ENCODE assay signal across 8 mouse cellular contexts in genomic region chr12:84113676-84114075, GRCm38 (mm10). TPM values are rescaled to one million over a fixed set of nuclear protein-coding genes. Genes with fewer than 3 reads are reported as not detected.
DNase-seq lines count a peak whose midpoint lies in the region; ATAC-seq and TF ChIP-seq lines count a peak whose summit lies in the region.

No protein-coding gene starts in this region.

- peak overlapping the region; percentile 49 for H3K4me3 ChIP-seq in cerebellum, adult 2 months (replicated peaks; ENCODE audit: insufficient read depth, low read depth, low read length)
- peak overlapping the region; percentile 92 for H3K4me3 ChIP-seq in megakaryocyte, embryonic 14.5 days (replicated peaks)
- peak overlapping the region; percentile 79 for H3K4me3 ChIP-seq in limb, embryonic 14.5 days (replicated peaks; ENCODE audit: low read length)
- H3K4me3 ChIP-seq in stomach, embryonic 15.5 days (replicated peaks): peak overlapping the region; percentile 83

- no peak overlapping the region for H3K27ac ChIP-seq in cerebellum, adult 2 months (ENCODE audit: insufficient read depth, low read length)
- H3K27ac ChIP-seq in limb, embryonic 14.5 days (replicated peaks; ENCODE audit: low read depth, low read length): no peak overlapping the region
- no peak overlapping the region for H3K27ac ChIP-seq in stomach, embryonic 15.5 days

- ATAC-seq in megakaryocyte, adult 5-6 weeks (ENCODE audit: poor library complexity, severe bottlenecking): no peak
- ATAC-seq in limb, embryonic 14.5 days (ENCODE audit: low FRiP score, low read depth): no peak
- no peak for ATAC-seq in stomach, embryonic 15.5 days (ENCODE audit: insufficient read depth, low FRiP score, low read depth)

- no peaks in the 10 kb centered on the region for H3K36me3 ChIP-seq in megakaryocyte, embryonic 14.5 days (replicated peaks; ENCODE audit: low read length)
- H3K36me3 ChIP-seq in limb, embryonic 14.5 days (ENCODE audit: control insufficient read depth, insufficient read depth, low read length): no peaks in the 10 kb centered on the region
- no peaks in the 10 kb centered on the region; the same call in 1 of the 2 replicates for H3K36me3 ChIP-seq in stomach, embryonic 15.5 days

- WGBS in cerebellum, adult 2 months: 28% methylated on average over 6 of the region's 6 CpGs
- 50% methylated on average over 6 of the region's 6 CpGs for WGBS in limb, embryonic 14.5 days
- 33% methylated on average over 6 of the region's 6 CpGs for whole genome bisulfite sequencing in stomach, embryonic 15.5 days

- no peak overlapping the region for H3K9ac ChIP-seq in limb, embryonic 14.5 days (ENCODE audit: low read depth, low read length, severe bottlenecking)
- H3K9ac ChIP-seq in stomach, embryonic 15.5 days: no peak overlapping the region

- H3K9me3 ChIP-seq in megakaryocyte, embryonic 14.5 days: no peaks in the 10 kb centered on the region
- no peaks in the 10 kb centered on the region for H3K9me3 ChIP-seq in limb, embryonic 14.5 days (ENCODE audit: control insufficient read depth, low read length)
- no peaks in the 10 kb centered on the region for H3K9me3 ChIP-seq in stomach, embryonic 15.5 days

- peak overlapping the region; percentile 61 for H3K4me2 ChIP-seq in limb, embryonic 14.5 days (replicated peaks; ENCODE audit: low read depth, low read length, severe bottlenecking)
- H3K4me2 ChIP-seq in stomach, embryonic 15.5 days: peak overlapping the region; percentile 71

- no peaks in the 10 kb centered on the region for H3K27me3 ChIP-seq in cerebellum, adult 2 months (ENCODE audit: control insufficient read depth, insufficient read depth, low read length)
- no peaks in the 10 kb centered on the region for H3K27me3 ChIP-seq in megakaryocyte, embryonic 14.5 days (replicated peaks)
- H3K27me3 ChIP-seq in limb, embryonic 14.5 days (ENCODE audit: control insufficient read depth, insufficient read depth, low read length): no peaks in the 10 kb centered on the region
- no peaks in the 10 kb centered on the region for H3K27me3 ChIP-seq in stomach, embryonic 15.5 days (replicated peaks)

- DNase-seq in cerebellum, adult 2 months: no peak
- DNase-seq in cerebellum, adult 9-10 months: no peak
- DNase-seq in limb, embryonic 14.5 days (ENCODE audit: low spot score): no peak
- no peak for DNase-seq in embryo, embryonic 11 days
- DNase-seq in left cerebral cortex, adult 11 months (ENCODE audit: low spot score): no peak

- no peak for TF ChIP-seq POLR2A in cerebellum, adult 2 months (IDR thresholded peaks at IDR 0.05; ENCODE audit: borderline replicate concordance, insufficient read depth, low read length)
- TF ChIP-seq POLR2A in limb, embryonic 14.5 days (IDR thresholded peaks at IDR 0.05; ENCODE audit: borderline replicate concordance, extremely low read depth, insufficient read depth, insufficient read length): no peak

- no peaks in the 10 kb centered on the region for H3K4me1 ChIP-seq in cerebellum, adult 2 months (ENCODE audit: control insufficient read depth, insufficient read depth, low read length)
- peaks cover 15% of the 10 kb centered on the region for H3K4me1 ChIP-seq in megakaryocyte, embryonic 14.5 days
- peaks cover 6% of the 10 kb centered on the region for H3K4me1 ChIP-seq in limb, embryonic 14.5 days (ENCODE audit: control insufficient read depth, insufficient read depth, low read length)
- peaks cover 9% of the 10 kb centered on the region; the same call in 1 of the 2 replicates for H3K4me1 ChIP-seq in stomach, embryonic 15.5 days

- no peak for TF ChIP-seq CTCF in cerebellum, adult 2 months (IDR thresholded peaks at IDR 0.05; ENCODE audit: borderline replicate concordance, insufficient read depth, low read depth, low read length)

RNA-seq across cellular contexts. Expression of gene Dnal1, which starts 0.5 kb away (rescaled TPM):
- 22.6 and 23.8 TPM in 2 replicates for polyA plus RNA-seq in cerebellum, adult 2 months (2012; rRNA removed)
- polyA plus RNA-seq in megakaryocyte, embryonic 14.5 days (2012; ENCODE audit: insufficient read depth, low replicate concordance): 0.44 TPM in 1 of 2 replicates, not detected in the other
- total RNA-seq in megakaryocyte, adult 5-6 weeks (2015): 0.33 and 0.62 TPM in 2 replicates
- total RNA-seq in megakaryocyte, adult 5-6 weeks (2017): not detected in 2 replicates
- polyA plus RNA-seq in limb, embryonic 14.5 days (2012; rRNA removed): 15.1 and 17.0 TPM in 2 replicates
- 5.9 and 6.4 TPM in 2 replicates for polyA plus RNA-seq in limb, embryonic 14.5 days (2014; fragmentation: Nextera tagmentation; extraction: Ambion mirVana)
- 3.9 and 5.3 TPM in 2 replicates for polyA plus RNA-seq in stomach, embryonic 15.5 days (2015; fragmentation: Nextera tagmentation; extraction: Ambion mirVana)

RNA-seq across cellular contexts. Expression of gene Acot6, which starts 13.2 kb away (rescaled TPM):
- polyA plus RNA-seq in cerebellum, adult 2 months (2012; rRNA removed): 5.5 and 6.6 TPM in 2 replicates
- 0.16 TPM in 1 of 2 replicates, not detected in the other for polyA plus RNA-seq in megakaryocyte, embryonic 14.5 days (2012; ENCODE audit: insufficient read depth, low replicate concordance)
- 0.27 and 0.67 TPM in 2 replicates for total RNA-seq in megakaryocyte, adult 5-6 weeks (2015)
- 0.22 TPM in 1 of 2 replicates, not detected in the other for total RNA-seq in megakaryocyte, adult 5-6 weeks (2017)
- polyA plus RNA-seq in limb, embryonic 14.5 days (2012; rRNA removed): 4.0 and 4.4 TPM in 2 replicates
- polyA plus RNA-seq in limb, embryonic 14.5 days (2014; fragmentation: Nextera tagmentation; extraction: Ambion mirVana): 1.4 and 2.2 TPM in 2 replicates
- 1.6 and 1.7 TPM in 2 replicates for polyA plus RNA-seq in stomach, embryonic 15.5 days (2015; fragmentation: Nextera tagmentation; extraction: Ambion mirVana)

RNA-seq across cellular contexts. Expression of gene Pnma1, which starts 34.6 kb away (rescaled TPM):
- polyA plus RNA-seq in cerebellum, adult 2 months (2012; rRNA removed): 0.68 and 0.84 TPM in 2 replicates
- 0.04 TPM in 1 of 2 replicates, not detected in the other for polyA plus RNA-seq in megakaryocyte, embryonic 14.5 days (2012; ENCODE audit: insufficient read depth, low replicate concordance)
- total RNA-seq in megakaryocyte, adult 5-6 weeks (2015): 0.32 and 0.65 TPM in 2 replicates
- total RNA-seq in megakaryocyte, adult 5-6 weeks (2017): 0.16 and 0.73 TPM in 2 replicates
- polyA plus RNA-seq in limb, embryonic 14.5 days (2012; rRNA removed): 0.24 and 0.39 TPM in 2 replicates
- polyA plus RNA-seq in limb, embryonic 14.5 days (2014; fragmentation: Nextera tagmentation; extraction: Ambion mirVana): 0.55 and 0.83 TPM in 2 replicates
- polyA plus RNA-seq in stomach, embryonic 15.5 days (2015; fragmentation: Nextera tagmentation; extraction: Ambion mirVana): 0.76 and 0.94 TPM in 2 replicates

RNA-seq across cellular contexts. Expression of gene Acot5, which starts 44.6 kb away (rescaled TPM):
- polyA plus RNA-seq in cerebellum, adult 2 months (2012; rRNA removed): 1.1 and 1.3 TPM in 2 replicates
- not detected in 2 replicates for polyA plus RNA-seq in megakaryocyte, embryonic 14.5 days (2012; ENCODE audit: insufficient read depth, low replicate concordance)
- total RNA-seq in megakaryocyte, adult 5-6 weeks (2015): not detected in 2 replicates
- total RNA-seq in megakaryocyte, adult 5-6 weeks (2017): not detected in 2 replicates
- 0.10 and 0.13 TPM in 2 replicates for polyA plus RNA-seq in limb, embryonic 14.5 days (2012; rRNA removed)
- polyA plus RNA-seq in limb, embryonic 14.5 days (2014; fragmentation: Nextera tagmentation; extraction: Ambion mirVana): not detected in 2 replicates
- polyA plus RNA-seq in stomach, embryonic 15.5 days (2015; fragmentation: Nextera tagmentation; extraction: Ambion mirVana): 0.14 TPM in 1 of 2 replicates, not detected in the other
